Mouse (Mus musculus) cerebellum, adult 9-10 months (tissue): ENCODE data around the gene Sema4a.
"Not testable (repeated sequence)": the region's sequence is repeated elsewhere in the genome, so short reads cannot be mapped to it uniquely, and the experiment has no call there.

Experiments used
- DNase-seq: peaks from one replicate; pipeline ENCODE4 v3.0.0; 2022

The Sema4a gene

DNA sequence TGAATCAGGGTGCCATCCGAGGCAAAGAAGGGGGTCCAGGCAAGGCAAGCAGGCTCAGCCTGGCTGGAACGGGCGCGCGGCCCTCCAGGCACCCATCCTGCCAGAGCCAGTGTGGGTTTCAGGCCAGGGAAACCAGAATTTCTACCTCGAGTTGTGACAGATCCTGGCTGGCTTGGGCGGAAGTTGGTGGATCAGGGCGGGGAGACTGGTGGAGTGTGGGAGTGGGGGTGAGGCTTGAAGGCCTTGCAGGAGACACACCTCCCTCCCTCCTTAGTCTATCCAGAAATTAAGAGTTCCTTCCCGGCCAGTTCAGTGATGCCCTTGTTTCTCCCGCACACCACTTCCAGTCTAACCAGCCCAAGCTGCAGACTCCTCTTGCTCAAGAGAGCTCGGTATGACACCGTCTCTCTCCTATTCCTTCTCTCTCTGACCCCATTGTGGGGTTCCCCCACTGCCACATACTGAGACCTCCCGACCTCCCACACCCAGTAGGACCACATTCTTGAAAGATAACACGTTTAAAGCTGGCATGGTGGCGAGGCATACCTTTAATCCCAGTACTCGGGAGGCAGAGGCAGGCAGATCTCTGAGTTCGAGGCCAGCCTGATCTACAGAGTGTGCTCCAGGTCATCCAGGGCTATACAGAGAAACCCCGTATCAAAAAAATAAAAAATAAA lies 5.3 kb downstream of the Sema4a start:
- DNase-seq, result no peak

DNA sequence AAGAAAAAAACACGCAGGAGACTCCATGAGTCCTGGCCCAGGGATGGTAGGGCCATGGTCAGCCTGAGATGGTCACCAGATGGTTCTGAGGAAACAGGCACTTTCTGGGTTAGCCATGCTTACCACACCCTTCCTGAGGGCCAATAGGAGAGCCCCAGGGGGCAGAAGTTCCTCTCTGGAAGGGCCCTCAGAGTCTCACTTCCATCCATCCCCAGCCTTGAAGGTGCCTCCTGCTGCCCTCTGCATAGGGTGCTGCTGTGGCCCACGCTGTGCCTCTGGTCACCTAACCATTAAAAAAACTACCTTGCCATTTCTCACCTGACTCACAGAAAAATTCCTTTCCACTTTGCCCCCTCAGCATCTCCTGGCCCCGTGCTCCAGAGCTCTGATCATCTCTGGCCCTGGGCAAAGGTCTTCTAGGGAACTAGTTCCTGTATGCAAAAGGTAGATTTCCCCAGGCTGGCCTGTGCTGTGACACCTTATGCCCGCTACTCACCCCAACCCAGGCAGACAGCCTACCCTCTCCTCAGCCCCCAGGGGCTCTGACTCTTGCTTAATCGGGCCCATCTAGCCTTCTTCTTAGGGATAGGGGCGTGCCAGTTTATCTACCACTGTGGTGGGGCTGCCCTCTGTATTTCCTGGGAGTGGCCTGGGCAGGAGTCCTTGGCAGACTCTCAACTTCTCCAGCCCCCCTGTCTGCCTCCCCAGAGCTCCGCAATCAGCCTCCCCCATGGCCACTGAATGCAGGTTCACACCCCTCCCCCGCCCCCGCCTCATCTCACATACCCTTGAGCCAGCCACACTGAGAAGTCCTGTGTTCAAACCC lies 6.0 kb downstream of the Sema4a start:
- DNase-seq, result no peak

DNA sequence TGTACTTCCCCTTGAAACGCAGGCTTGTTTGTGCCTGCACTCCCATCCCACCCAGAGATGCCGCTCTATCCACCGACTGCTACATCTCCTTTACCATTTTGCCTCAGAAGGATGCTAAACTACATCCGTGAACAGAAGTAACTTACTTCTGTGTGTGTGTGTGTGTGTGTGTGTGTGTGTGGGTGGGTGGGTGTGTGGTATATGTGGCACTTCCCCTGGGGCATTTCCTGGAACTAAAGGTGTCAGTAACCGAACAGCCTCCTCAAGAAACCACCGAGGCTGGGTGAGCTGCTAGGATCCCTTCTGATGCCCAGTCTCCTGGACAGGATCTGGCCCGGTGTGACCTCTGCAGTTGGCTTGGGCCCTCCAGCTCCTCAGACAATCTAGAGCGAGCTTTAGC lies 7.0 kb downstream of the Sema4a start:
- DNase-seq, result no peak

DNA sequence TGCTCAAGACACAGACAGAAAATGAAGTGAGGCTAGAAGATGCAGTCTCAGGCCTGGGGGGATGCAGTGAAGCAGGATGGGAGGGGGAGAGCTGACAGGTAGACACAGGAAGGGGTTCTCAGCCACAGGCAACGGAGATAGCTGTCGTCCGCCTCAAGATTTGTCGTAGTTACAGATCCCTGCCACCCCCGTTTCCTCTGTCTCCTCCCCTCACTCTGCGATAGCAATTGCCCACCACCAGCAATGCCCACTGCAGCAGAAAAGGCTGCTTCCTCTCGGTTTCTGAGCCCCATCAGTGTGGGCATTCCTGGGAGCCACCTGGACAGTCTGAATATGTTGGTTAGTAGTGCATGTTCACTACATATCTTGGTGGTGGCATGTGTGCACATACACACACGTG lies 7.6 kb downstream of the Sema4a start:
- no peak for DNase-seq

DNA sequence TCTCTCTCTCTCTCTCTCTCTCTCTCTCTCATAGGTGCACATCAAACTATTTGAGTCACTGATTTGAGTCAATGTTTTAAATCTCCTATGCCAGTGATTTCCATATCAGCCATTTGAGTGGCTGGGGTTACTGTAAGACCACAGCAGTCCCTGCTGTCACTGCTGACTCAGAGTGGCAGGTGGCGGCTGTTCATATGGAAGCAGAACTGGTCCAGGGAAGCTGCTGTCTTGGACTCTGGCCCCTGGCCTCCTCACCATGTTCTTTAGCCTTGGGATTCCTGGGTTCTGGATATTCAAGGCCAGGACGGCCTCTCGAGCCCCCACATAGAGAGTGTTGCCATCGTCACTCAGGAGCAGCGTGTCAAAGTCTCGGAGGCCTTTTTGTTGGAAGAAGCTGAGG lies 8.3 kb downstream of the Sema4a start:
- no peak for DNase-seq

DNA sequence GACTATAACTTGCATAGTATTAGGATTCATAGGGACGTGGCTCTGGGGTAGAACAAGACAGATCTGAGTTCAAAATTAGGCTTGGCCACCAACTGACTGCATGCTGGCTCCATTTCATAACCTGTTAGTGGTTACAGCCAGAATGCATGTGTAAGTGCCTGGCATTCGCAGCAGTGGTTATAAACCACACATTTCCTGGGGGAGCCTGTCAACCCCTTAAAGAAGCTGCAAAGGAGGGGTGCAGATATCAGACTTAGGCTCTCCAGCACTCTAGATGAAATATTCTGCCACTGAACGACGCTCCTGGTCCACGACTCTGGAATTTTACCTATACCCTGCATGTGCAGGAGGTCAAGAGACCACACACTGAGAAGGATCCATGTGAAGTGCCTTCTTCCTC lies 8.7 kb downstream of the Sema4a start:
- DNase-seq, result no peak

DNA sequence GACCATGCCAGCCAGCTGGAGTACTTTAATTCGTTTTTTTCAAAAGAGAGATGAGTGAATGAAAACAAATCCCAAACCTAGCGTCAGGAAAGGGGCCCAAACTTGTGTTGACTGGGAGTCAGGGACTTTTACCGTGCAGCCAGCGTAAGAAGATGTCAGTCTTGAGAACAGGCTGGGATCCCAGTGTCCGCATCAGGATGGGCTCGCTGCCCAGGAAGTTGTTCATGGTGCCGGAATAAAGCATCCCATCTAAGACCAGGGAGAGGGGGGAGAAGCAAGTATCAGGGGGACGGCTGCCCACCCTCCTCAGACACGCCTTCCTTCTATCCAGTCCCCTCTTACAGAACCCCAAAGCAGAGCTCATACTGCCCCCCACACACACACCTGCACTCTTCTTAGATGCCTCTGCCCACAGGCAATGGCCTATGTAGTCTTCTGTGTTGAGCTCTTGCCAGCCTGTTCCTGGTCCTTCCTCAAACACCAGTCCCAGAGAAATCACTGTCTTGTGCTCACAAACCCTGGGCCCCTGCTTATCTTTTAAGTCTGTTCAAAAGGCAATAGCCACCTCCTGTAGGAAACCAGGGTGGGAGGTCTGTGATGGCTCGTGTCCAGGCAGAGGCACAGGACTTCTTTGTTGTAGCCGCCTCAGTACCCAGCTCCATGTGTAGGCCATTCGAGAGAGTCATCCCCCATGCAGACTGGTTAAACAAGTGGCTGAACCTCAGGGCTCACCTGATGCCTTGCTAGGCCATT lies 10.4 kb downstream of the Sema4a start:
- DNase-seq, result no peak

DNA sequence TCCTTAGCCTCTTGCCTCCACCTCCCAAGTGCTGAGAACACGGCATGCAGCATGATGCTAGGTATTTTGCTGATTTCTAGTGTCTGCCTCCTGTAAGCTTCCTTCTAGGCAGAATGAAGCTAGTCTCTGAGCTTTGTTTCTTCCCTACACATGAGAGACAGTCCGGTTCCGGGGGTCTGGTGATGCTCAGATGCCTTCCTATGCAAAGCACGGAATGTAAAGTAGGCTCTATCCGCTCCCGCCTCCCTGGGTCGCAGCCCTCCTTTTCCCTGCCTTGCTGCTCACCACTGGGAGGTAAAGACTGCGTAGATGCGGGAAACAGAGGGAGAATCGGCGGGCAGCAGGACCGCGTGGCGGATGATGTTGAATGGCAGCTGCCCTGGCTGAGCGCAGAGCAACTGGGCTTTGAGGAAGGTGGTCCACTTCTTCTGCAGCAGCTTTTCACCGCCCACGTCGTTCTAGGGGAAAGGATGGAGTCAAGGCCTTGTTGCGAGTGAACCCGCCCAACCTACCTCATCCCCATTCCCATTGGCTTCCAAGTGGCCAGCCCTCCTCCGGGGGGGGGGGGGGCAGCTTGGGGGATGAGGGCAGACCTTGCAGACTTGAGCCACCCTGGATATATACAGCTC lies 11.5 kb downstream of the Sema4a start:
- peak; percentile 73 for DNase-seq

DNA sequence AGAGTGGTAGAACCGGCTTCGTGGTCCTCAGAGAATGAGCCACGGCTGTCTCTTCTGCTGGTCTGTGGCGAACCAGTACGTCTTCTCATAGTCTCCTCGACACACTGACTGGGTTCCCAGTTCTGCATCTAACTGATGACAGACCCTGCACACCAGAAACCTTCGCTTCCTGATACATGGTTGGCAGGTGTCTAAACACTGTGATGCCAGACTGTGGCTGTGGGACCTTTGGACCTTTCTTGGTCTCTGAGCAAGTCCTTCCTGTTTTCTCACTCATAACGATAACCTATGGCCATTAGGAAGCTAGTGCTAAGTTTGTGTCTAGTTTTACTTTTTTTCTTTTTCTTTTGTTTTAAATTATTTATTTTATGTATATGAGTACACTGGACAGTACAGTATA lies 12.5 kb downstream of the Sema4a start:
- DNase-seq, result no peak

DNA sequence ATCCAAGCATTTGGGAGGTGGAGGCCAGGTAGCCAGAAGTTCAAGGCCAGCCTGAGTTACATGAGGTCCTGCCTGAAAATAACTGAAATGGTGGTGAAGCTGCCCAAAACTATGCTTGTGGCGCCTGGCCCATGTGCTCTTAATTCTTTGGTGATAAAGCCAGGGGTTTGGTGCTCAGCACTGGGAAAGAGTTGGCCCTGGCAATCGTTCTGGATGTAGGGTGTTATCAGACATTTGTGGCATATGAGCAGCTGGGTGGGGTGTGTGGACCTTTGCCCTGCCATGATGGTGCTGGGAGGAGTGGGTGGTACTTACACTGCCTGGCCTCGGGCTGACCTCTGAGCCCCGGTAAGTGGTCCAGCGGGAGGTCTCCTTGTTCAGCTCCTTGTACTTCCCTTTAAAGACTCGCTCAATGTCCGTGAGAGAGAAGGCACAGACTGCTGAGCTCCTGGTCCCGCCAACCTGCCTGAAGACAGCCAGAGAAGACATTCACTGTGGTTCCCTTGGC lies 13.3 kb downstream of the Sema4a start:
- no peak for DNase-seq

DNA sequence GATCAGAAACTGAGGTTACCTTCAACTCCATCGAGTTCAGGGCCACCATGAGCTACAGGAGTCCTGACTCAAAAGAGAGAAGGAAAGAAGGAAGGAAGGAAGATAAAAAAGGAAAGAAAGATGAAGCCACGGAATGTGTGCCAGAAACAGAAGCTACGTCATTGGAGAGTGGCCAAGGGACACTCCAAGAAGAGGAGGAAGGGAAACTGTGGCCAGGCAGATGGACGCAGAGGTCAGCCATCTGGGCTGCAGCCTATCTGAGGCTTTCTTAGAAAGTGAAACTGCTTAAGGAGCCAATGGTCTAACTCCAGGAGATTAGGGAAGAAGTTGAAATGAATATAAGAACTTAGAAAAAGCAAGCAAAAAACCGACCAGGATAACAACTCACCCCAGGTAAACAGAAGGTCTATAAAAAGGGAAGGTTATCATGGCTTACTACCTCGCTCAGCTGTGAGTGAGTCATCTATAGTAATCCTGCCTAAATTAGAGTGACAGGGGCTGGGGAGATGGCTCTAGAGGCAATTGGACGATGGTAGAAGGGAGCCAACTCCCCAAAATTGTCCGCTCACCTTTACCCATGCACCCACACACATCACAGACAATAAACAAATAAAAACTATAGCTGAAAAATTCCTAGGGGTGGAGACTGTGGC lies 14.4 kb downstream of the Sema4a start:
- no peak for DNase-seq

DNA sequence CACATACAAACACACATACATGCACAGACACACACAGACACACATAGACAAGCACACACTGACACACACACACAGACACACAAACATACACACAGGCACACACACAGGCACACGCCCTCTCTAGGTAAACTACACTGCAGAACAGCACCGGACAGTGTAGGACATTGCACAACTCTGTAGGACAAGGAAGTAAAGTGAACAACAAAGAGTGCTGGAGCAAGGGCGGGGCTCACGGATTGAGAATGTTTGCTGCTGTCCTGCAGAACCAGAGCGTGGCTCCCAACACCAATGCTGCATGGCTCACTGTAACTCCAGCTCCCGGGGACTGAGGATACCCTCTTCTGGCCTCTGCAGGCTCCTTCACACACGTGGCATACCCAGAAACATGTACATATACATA lies 18.1 kb downstream of the Sema4a start:
- no peak for DNase-seq

DNA sequence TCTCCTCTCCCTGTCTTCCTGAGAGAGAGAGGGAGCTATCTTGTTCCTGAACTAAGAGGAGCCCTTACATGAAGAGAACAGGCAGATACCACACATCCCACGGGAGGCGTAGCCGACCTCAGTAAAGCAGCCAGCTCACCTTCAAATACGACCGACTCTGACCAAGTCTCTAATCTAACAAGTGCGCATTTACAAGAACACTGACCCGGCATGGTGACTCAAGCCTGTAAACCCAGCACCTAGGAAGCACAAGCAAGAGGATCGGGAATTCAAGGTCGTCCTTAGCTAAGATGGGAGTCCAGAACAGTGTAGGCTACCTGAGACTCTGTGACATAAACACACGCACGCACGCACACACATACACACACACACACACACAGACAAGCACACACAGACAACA lies 18.5 kb downstream of the Sema4a start:
- DNase-seq, result no peak

DNA sequence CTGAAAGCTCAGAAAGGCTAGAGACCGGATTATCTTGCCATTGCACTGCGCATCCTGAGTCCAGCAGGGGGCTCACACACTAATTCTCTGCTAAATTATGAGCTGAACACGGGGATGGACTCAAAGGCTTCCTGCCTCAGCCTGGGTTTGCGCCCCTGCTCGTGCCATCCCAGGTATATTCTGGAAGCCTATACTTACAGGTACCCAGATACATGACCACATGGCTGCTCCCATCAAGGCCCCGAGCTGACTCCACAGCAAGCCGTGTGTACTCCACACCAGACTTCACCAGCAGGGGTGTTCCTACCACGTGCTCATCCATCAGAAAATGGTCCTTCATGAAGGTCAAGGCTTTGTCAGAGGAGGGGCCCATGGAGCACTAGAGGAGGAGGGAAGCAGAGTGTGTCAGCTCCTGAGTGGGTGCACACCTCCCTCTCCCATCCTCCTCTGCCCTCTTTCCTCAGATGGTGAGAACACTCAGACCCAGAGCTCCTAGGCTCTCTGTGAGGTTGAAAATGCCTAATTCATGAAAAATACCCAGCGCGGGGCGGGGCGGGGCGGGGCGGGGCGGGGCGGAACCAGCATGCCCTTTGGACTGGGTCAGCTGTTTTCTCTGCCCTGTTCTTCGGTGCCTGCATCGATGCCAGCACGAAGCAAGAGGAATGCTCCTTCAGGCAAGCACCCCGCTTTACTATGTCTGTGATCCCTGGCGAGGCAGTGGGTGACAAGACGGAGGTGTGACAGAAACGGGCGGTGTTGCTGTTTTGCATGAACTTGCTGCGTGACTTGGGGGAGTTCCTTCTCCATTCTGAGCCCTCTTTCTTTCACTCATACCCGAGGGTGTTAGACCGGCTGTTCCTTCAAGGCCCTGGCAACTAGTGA lies 20.2 kb downstream of the Sema4a start:
- DNase-seq, result no peak

DNA sequence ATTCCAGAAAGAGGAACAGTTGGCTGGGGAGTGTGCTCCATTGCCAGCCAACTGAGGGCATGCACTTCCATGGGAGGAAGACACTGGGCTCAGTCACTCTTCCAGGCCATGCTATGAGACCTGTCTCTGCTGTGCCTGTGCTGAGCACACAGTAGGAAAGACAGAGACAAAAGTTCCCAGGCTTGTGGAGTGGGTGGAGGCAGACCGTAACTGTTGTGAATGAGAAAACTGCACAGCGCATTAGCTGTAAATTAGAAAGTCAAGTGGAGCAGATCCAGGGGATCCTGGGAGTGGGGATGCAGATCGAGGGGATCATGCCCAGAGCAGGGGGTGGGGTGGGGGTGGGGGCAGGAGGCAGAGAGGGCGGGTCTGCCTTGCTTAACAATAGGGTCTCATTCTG lies 21.4 kb downstream of the Sema4a start:
- DNase-seq, result no peak

DNA sequence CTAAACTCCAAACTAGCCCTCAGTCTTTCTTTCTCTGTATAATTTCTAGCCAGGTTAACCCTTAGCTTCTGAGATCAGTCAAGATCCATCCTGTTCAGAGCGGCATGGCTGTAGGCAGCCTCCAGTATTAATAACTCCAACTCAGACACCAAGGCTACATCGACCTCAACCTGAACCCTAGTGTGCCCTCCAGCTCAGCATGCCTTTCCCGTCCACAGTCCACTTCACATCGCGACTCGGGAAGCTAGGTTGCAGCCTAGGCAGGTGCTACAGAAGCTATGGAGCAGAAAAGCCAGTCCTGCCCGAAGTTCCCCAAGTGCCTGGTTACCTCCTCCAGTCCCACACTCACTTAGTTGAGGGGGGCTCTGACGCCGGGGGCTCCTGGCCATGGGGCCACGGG lies 23.5 kb downstream of the Sema4a start:
- DNase-seq, result no peak

DNA sequence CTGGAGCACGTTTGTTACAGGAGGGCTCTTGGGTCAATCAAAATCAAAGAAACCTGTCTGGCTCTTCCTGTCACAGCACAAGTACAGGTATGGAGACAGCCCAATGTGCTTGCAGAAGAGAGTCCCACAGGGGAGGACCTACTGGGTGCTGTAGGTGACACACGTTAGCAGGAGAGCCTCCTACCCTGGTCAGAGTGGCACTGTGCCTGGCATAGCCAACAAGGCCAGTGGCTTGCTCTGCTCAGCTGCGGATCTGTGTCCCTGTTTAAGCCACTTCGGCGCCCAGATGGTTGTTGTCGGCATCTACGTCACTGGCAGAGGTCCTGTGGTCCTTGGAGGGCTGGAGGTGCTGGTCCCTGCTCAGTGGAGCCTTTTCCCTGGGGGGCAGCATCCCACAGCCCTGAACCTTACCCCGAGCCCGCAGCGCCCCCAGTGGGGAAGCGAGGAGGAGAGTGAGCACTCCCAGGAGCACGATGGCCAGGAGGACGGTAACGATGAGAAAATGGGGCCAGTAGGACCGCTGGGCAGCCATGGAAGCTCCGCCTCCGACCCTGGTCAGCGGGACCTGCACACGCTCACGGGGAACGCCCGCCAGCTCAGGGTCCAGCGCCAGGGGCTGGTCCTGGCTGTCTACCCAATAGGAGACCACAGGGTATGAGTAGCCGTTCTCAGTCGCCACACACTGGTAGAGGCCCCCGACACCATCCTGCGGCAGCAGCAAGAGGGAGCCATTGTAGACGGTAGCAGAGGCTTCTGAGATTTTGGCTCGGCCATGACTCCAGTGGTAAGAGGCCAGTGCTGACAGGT lies 24.4 kb downstream of the Sema4a start:
- DNase-seq, result peak; percentile 83

DNA sequence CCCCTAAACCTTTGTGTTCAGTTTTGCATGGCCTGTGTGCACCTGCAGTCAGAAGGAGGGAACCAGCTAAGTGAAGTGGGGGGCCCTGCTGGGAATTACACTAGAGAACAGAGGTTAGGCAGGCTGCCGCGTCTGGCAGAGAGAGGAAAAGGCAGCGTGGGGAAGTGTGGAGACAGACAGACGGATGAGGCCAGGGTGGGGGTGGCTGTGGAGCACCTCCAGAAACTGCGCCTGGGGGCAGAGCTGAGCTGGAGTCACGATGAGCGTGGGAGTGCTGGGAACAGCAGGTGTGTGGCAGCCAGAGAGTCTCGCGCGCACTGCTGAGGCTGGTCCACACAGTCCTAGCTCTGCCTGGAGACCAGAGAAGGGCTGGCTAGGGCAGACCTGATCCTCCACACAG lies 25.5 kb downstream of the Sema4a start:
- no peak for DNase-seq

DNA sequence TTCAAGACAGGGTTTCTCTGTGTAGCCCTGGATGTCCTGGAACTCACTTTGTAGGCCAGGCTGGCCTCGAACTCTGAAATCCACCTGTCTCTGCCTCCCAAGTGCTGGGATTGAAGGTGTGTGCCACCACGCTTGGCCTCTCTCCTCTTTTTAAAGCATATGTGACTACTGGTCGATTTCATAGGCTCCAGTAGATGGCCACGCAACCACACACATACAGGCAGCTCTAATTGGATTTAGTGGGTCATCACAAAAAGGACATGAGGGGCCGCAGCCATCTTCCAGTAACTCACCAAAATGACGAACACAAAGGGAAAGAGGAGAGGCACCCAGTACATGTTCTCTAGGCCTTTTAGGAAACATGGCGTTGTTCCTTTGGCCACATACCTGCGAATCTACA lies 32.3 kb downstream of the Sema4a start:
- DNase-seq, result not testable (repeated sequence)

DNA sequence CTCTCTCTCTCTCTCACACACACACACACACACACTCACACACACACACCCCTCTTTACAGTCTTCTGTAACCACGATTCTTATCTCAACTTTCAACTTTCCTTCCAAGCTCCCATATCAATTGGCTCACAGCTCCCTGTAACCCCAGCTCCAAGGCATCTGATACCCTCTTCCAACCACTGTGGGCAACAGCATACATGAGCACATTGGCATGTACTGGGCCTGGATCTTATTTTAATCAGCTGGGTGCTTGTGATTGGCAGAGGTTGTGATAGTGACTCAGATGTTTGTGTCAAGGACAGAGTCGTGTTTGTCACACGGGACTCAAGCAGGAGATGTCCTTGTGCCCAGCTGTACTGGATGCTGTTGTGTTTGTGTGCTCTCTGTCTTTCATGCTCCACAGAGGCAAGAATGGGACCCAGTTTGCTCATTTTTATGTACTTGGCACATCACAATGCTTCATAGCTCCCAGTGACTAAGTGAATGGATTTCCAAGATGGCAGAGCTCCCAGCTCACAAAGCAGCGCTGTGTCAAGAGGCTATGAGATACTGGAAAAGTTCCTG lies 33.6 kb downstream of the Sema4a start:
- no peak for DNase-seq
